Comparison of ENCODE assay signal across 1 mouse cellular context in the genomic region with DNA sequence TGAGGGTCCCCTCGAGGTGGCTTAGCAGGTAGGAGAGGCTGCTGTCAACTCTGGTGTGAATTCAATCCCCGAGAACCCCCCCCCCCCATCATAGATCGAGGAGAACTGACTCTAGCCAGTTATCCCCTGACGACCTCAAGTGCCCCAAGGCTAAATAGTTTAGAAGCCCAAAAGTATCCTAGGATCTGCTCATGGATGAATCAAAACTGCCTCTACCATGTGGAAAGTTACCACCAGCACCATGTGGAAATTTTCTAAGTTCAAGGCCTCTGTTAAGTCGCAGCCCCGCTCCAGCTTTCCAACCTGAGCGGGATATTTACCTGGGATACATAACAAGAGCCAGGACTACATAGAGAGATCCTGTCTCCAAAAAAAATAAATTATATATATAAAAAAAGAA.
TF ChIP-seq lines count a peak whose summit lies in the region.

No protein-coding gene starts in this region.

TF ChIP-seq in CH12.LX, 34 proteins besides CTCF, POLR2A, EP300 and RAD21 (continued from another document):
- no peak for TF ChIP-seq JUND (conservative IDR thresholded peaks at IDR 0.05; ENCODE audit: low read depth, low read length)
- no peak for TF ChIP-seq MAX (IDR thresholded peaks at IDR 0.05; ENCODE audit: low read length)
- no peak for TF ChIP-seq NELFE (IDR thresholded peaks at IDR 0.05; ENCODE audit: low read depth, low read length)
- TF ChIP-seq PAX5 (IDR thresholded peaks at IDR 0.05; ENCODE audit: low read length), result no peak
- no peak for TF ChIP-seq ZKSCAN1 (IDR thresholded peaks at IDR 0.05; ENCODE audit: borderline replicate concordance, low read depth, low read length)
